Mouse (Mus musculus) lung, embryonic 15.5 days (tissue): ENCODE results near the gene Col11a2. TPM values are rescaled to one million over a fixed set of nuclear protein-coding genes. Genes with fewer than 3 reads are reported as not detected.

Experiments used
- ATAC-seq: fragments of 200-750 bp; cut with Nextera tagmentation; 2 replicates; pipeline ENCODE4 v1.8.0; 2017; ENCODE audit warnings: moderate number of reproducible peaks, borderline replicate concordance; ENCODE audit not compliant: low FRiP score, low TSS enrichment; ENCODE audit errors: extremely low read depth
- H3K27ac ChIP-seq: fragments of 300-500 bp; sonication (generic); 2 replicates; pipeline ENCODE4 v1.5.1; 2015; ENCODE audit warnings: moderate library complexity, mild to moderate bottlenecking, inconsistent platforms
- H3K27me3 ChIP-seq: fragments of 300-500 bp; sonication (generic); 2 replicates; pipeline ENCODE4 v1.6.1; 2015; ENCODE audit warnings: inconsistent platforms
- H3K36me3 ChIP-seq: fragments of 300-500 bp; sonication (generic); 2 replicates; pipeline ENCODE4 v1.6.1; 2015; ENCODE audit warnings: inconsistent platforms
- H3K4me1 ChIP-seq: fragments of 300-500 bp; sonication (generic); 2 replicates; pipeline ENCODE4 v1.6.1; 2015; ENCODE audit warnings: inconsistent platforms
- H3K4me2 ChIP-seq: fragments of 300-500 bp; sonication (generic); 2 replicates; pipeline ENCODE4 v1.6.1; 2015; ENCODE audit warnings: inconsistent platforms, mild to moderate bottlenecking, moderate library complexity
- H3K4me3 ChIP-seq: fragments of 300-500 bp; sonication (generic); 2 replicates; pipeline ENCODE4 v1.5.1; 2015; ENCODE audit warnings: mild to moderate bottlenecking, inconsistent platforms
- H3K9ac ChIP-seq: fragments of 300-500 bp; sonication (generic); 2 replicates; pipeline ENCODE4 v1.6.1; 2015; ENCODE audit warnings: inconsistent platforms
- H3K9me3 ChIP-seq: fragments of 300-500 bp; sonication (generic); 2 replicates; pipeline ENCODE4 v1.6.1; 2016; ENCODE audit warnings: inconsistent platforms
- WGBS: fragments of 180-500 bp; shearing (Covaris S2); methylation state at CpG from one replicate; pipeline ENCODE4 v1.1.7; 2015; 5-methylcytosine and 5-hydroxymethylcytosine counted together
- polyA plus RNA-seq: library from polyadenylated mRNA; unstranded; fragments of >200 nt; fragmentation: Nextera tagmentation; extraction: Ambion mirVana; gene quantifications from 2 replicates; pipeline ENCODE4 v1.2.1, GENCODE M21; 2015

Gene Col11a2
- polyA plus RNA-seq, 1 experiment from 2014 or later = 4.1 TPM

- no peaks in the 10 kb centered on the region for H3K36me3 ChIP-seq
- peaks cover 6% of the 10 kb centered on the region; the same call in 1 of the 2 replicates for H3K27me3 ChIP-seq
- no peak overlapping the region for H3K27ac ChIP-seq
- H3K9me3 ChIP-seq = no peaks in the 10 kb centered on the region
- no peak overlapping the region for H3K4me2 ChIP-seq
- H3K4me1 ChIP-seq = no peaks in the 10 kb centered on the region
- whole genome bisulfite sequencing = 68% methylated on average over 5 of the region's 5 CpGs
- no peak for ATAC-seq
- H3K4me3 ChIP-seq = no peak overlapping the region
- no peak overlapping the region for H3K9ac ChIP-seq
Measured at GRCm38 (mm10) chr17:34010156-34010555, 29.1 kb upstream of the Col11a2 start.

GRCm38 (mm10) chr17:34013436-34013835 lies 25.8 kb upstream of the Col11a2 start:
- 87% methylated on average over 8 of the region's 8 CpGs for WGBS
- Histone ChIP-seq H3K27ac (no peak overlapping the region), H3K4me3 (no peak overlapping the region), H3K9me3 (no peaks in the 10 kb centered on the region), H3K36me3 (no peaks in the 10 kb centered on the region), H3K9ac (no peak overlapping the region), H3K4me1 (no peaks in the 10 kb centered on the region), H3K27me3 (no peaks in the 10 kb centered on the region), H3K4me2 (no peak overlapping the region)
- ATAC-seq = no peak

GRCm38 (mm10) chr17:34021539-34022413 lies 17.5 kb upstream of the Col11a2 start:
- Histone ChIP-seq H3K36me3 (peaks cover 25% of the 10 kb centered on the region), H3K27me3 (no peaks in the 10 kb centered on the region), H3K4me3 (no peak overlapping the region), H3K4me1 (peaks cover 25% of the 10 kb centered on the region), H3K9ac (no peak overlapping the region), H3K4me2 (no peak overlapping the region), H3K9me3 (peaks cover 4% of the 10 kb centered on the region; the same call in 1 of the 2 replicates), H3K27ac (no peak overlapping the region)
- ATAC-seq = no peak
- 86% methylated on average over 23 of the region's 23 CpGs for WGBS

- H3K27ac ChIP-seq = no peak overlapping the region
- no peak overlapping the region for H3K4me2 ChIP-seq
- peaks cover 25% of the 10 kb centered on the region for H3K36me3 ChIP-seq
- no peak for ATAC-seq
- H3K27me3 ChIP-seq = no peaks in the 10 kb centered on the region
- 83% methylated on average over 14 of the region's 14 CpGs for WGBS
- H3K9ac ChIP-seq = no peak overlapping the region
- H3K4me1 ChIP-seq = peaks cover 31% of the 10 kb centered on the region
- no peak overlapping the region for H3K4me3 ChIP-seq
- H3K9me3 ChIP-seq = peaks cover 4% of the 10 kb centered on the region; the same call in 1 of the 2 replicates
Measured at GRCm38 (mm10) chr17:34022414-34022783, 16.8 kb upstream of the Col11a2 start.

GRCm38 (mm10) chr17:34022987-34023386 lies 16.2 kb upstream of the Col11a2 start:
- H3K27ac ChIP-seq = no peak overlapping the region
- 95% methylated on average over 20 of the region's 20 CpGs for WGBS

GRCm38 (mm10) chr17:34023678-34024077 lies 15.6 kb upstream of the Col11a2 start:
- Histone ChIP-seq H3K9ac (peak overlapping the region; percentile 93; the same call in 1 of the 2 replicates), H3K27ac (peak overlapping the region; percentile 91; the same call in 1 of the 2 replicates), H3K4me2 (peak overlapping the region; percentile 94), H3K4me1 (peaks cover 42% of the 10 kb centered on the region), H3K36me3 (peaks cover 32% of the 10 kb centered on the region), H3K27me3 (no peaks in the 10 kb centered on the region), H3K4me3 (peak overlapping the region; percentile 88), H3K9me3 (peaks cover 4% of the 10 kb centered on the region; the same call in 1 of the 2 replicates)
- WGBS = 49% methylated on average over 9 of the region's 9 CpGs
- no peak for ATAC-seq

More at GRCm38 (mm10) chr17:34022987-34023386, 16.2 kb upstream of the Col11a2 start:
- H3K27me3 ChIP-seq = no peaks in the 10 kb centered on the region
- peaks cover 35% of the 10 kb centered on the region for H3K4me1 ChIP-seq
- no peak for ATAC-seq
- no peak overlapping the region for H3K9ac ChIP-seq
- H3K4me3 ChIP-seq = no peak overlapping the region
- peaks cover 4% of the 10 kb centered on the region; the same call in 1 of the 2 replicates for H3K9me3 ChIP-seq
- peaks cover 25% of the 10 kb centered on the region for H3K36me3 ChIP-seq
- H3K4me2 ChIP-seq = no peak overlapping the region

- peaks cover 49% of the 10 kb centered on the region for H3K4me1 ChIP-seq
- peaks cover 2% of the 10 kb centered on the region; the same call in 1 of the 2 replicates for H3K9me3 ChIP-seq
- H3K9ac ChIP-seq = peak within 1 kb of the TSS; percentile 93
- peaks cover 39% of the 10 kb centered on the region for H3K36me3 ChIP-seq
- H3K4me2 ChIP-seq = peak within 1 kb of the TSS; percentile 94
- ATAC-seq = peak; percentile 72
- no peaks in the 10 kb centered on the region for H3K27me3 ChIP-seq
- peak within 1 kb of the TSS; percentile 91 for H3K27ac ChIP-seq
- under 1% methylated on average over 57 of the region's 58 CpGs for WGBS
- peak within 1 kb of the TSS; percentile 88 for H3K4me3 ChIP-seq
Measured at GRCm38 (mm10) chr17:34024317-34024821, 14.9 kb upstream of the Col11a2 start, which contains the start of gene Ring1. TSS of gene Ring1 (minus strand) at chr17:34024680.

- peak; percentile 2; the same call in 1 of the 2 replicates for ATAC-seq
- under 1% methylated on average over 57 of the region's 57 CpGs for WGBS
- Histone ChIP-seq H3K36me3 (peaks cover 46% of the 10 kb centered on the region), H3K4me2 (peak overlapping the region; percentile 94), H3K4me3 (peak overlapping the region; percentile 88), H3K4me1 (peaks cover 56% of the 10 kb centered on the region), H3K9me3 (no peaks in the 10 kb centered on the region), H3K27ac (peak overlapping the region; percentile 91), H3K27me3 (no peaks in the 10 kb centered on the region), H3K9ac (peak overlapping the region; percentile 93)
Measured at GRCm38 (mm10) chr17:34024861-34025755, 14.1 kb upstream of the Col11a2 start.

- Histone ChIP-seq H3K4me2 (peak overlapping the region; percentile 94), H3K9ac (peak overlapping the region; percentile 93), H3K27ac (no peak overlapping the region), H3K9me3 (no peaks in the 10 kb centered on the region), H3K4me1 (peaks cover 63% of the 10 kb centered on the region), H3K4me3 (peak overlapping the region; percentile 88), H3K36me3 (peaks cover 45% of the 10 kb centered on the region), H3K27me3 (no peaks in the 10 kb centered on the region)
- ATAC-seq = no peak
- 21% methylated on average over 7 of the region's 7 CpGs for WGBS
Measured at GRCm38 (mm10) chr17:34025756-34026151, 13.5 kb upstream of the Col11a2 start.

- Histone ChIP-seq H3K27me3 (no peaks in the 10 kb centered on the region), H3K4me3 (peak overlapping the region; percentile 88; the same call in 1 of the 2 replicates), H3K4me2 (peak overlapping the region; percentile 94), H3K36me3 (peaks cover 40% of the 10 kb centered on the region), H3K9ac (no peak overlapping the region), H3K27ac (no peak overlapping the region), H3K4me1 (peaks cover 65% of the 10 kb centered on the region), H3K9me3 (no peaks in the 10 kb centered on the region)
- WGBS = 42% methylated on average over 2 of the region's 2 CpGs
- ATAC-seq = no peak
Measured at GRCm38 (mm10) chr17:34026221-34026620, 13.0 kb upstream of the Col11a2 start.

- peak overlapping the region; percentile 87 for H3K27ac ChIP-seq
- H3K9ac ChIP-seq = peak overlapping the region; percentile 64
- peaks cover 65% of the 10 kb centered on the region for H3K4me1 ChIP-seq
- peak overlapping the region; percentile 75 for H3K4me3 ChIP-seq
- peak overlapping the region; percentile 97 for H3K4me2 ChIP-seq
- 9% methylated on average over 36 of the region's 36 CpGs for WGBS
- ATAC-seq = no peak
- no peaks in the 10 kb centered on the region for H3K27me3 ChIP-seq
- peaks cover 32% of the 10 kb centered on the region for H3K36me3 ChIP-seq
- no peaks in the 10 kb centered on the region for H3K9me3 ChIP-seq
Measured at GRCm38 (mm10) chr17:34026917-34027655, 12.2 kb upstream of the Col11a2 start.
